Mouse (Mus musculus): ENCODE measurements at regions not wholly inside any gene's neighbourhood (a gene's known extent, or its start where the extent isn't known, plus 50 kb on each side); places are given as distances from the start of the nearest gene placed in this dataset.

DNA sequence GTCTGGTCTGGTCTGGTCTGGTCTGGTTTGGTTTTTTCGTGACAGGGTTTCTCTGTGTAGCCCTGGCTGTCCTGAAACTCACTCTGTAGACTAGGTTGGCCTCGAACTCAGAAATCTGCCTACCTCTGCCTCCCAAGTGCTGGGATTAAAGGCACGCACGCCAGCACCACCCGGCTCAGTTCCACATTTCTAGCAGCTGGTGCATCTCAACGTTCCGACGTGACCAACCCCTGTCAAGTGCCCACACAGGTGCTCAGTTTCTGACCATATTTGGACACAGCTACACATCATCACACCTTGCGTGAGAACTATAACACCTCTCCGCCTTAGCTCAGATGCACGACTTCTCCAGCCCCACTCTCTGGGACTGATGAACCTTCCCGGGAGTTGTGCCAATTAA lies 304.4 kb downstream of the Lrig3 start:
- peaks cover 4% of the 10 kb centered on the region for H3K9me3 ChIP-seq (replicated peaks; ENCODE audit: control insufficient read depth, insufficient read depth, low read length, poor library complexity, severe bottlenecking)
- TF ChIP-seq EP300 (IDR thresholded peaks at IDR 0.05; ENCODE audit: insufficient read depth, low read depth, low read length) (no peak), POLR2A (IDR thresholded peaks at IDR 0.05; ENCODE audit: insufficient read depth, low read length) (no peak), CTCF (IDR thresholded peaks at IDR 0.05; ENCODE audit: low read depth, low read length) (no peak)
- H3K27me3 ChIP-seq (ENCODE audit: control insufficient read depth, insufficient read depth, low read length, poor library complexity, severe bottlenecking), result no peaks in the 10 kb centered on the region
- no peak overlapping the region for H3K4me3 ChIP-seq (ENCODE audit: low read depth, low read length)
- H3K4me1 ChIP-seq (ENCODE audit: control insufficient read depth, insufficient read depth, low read length), result no peaks in the 10 kb centered on the region
- no peaks in the 10 kb centered on the region for H3K36me3 ChIP-seq (ENCODE audit: control insufficient read depth, insufficient read depth, low read length, poor library complexity, severe bottlenecking)
- H3K9ac ChIP-seq (ENCODE audit: low read depth, poor library complexity, severe bottlenecking), result no peak overlapping the region
- H3K27ac ChIP-seq (ENCODE audit: insufficient read depth, low read length), result no peak overlapping the region

DNA sequence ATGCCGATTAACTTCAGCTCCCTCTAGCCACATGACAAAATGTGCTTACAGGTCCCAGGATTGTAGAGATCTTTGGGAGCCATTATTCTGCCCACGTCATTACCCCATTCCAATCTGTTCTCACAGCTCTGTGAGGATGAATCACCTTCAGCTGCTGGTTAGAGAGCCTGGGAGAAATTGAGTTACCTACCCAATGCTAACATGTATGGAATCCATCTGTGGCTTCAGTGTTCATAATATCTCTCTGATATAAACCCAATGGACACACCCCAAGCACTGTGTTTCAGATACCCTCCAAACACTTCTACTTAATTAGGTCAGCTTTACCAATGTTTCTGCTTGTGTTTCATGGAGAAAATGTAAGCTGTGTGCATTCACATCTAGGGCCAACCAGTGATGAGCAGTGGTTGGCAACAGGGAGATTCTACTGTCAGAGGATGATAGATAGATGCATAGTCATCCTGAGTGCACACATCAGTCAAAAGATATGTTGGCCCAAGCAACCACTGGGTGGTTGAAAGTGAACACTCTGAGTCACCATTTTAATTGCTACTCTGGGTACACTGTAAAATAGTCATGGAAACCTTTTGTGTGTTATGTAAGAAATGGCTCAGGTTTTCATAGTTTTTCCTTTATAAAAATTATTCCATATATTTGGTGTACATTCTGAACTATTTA lies 301.5 kb downstream of the Lrig3 start:
- no peak overlapping the region for H3K27ac ChIP-seq (ENCODE audit: insufficient read depth, low read length)
- no peak for TF ChIP-seq EP300 (IDR thresholded peaks at IDR 0.05; ENCODE audit: insufficient read depth, low read depth, low read length)

DNA sequence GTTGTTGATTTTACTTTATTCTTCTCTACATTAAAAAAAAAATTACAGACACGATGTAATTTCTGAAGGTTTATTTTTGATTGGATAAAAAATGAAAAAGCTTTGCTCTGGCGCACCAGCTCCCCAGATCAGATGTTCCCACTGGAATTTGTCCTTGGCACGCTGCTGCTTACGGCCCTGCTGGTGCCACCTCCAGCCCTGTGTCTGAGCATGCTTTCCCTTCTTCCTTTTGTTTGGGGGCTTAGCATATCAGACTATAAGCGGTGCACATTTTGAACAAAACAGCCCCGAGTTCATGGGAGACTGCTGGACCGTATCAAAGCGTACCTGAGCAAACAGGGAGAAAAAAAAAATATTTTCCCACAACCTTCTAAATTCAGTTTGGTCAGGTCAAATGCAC lies 291.2 kb downstream of the Lrig3 start:
- Histone ChIP-seq H3K27me3 (ENCODE audit: control insufficient read depth, insufficient read depth, low read length, poor library complexity, severe bottlenecking) (no peaks in the 10 kb centered on the region), H3K36me3 (ENCODE audit: control insufficient read depth, insufficient read depth, low read length, poor library complexity, severe bottlenecking) (no peaks in the 10 kb centered on the region), H3K9ac (ENCODE audit: low read depth, poor library complexity, severe bottlenecking) (no peak overlapping the region), H3K4me1 (ENCODE audit: control insufficient read depth, insufficient read depth, low read length) (no peaks in the 10 kb centered on the region), H3K4me3 (ENCODE audit: low read depth, low read length) (no peak overlapping the region), H3K27ac (ENCODE audit: insufficient read depth, low read length) (no peak overlapping the region), H3K9me3 (replicated peaks; ENCODE audit: control insufficient read depth, insufficient read depth, low read length, poor library complexity, severe bottlenecking) (peaks cover 2% of the 10 kb centered on the region; the same call in 1 of the 2 replicates)
- TF ChIP-seq POLR2A (IDR thresholded peaks at IDR 0.05; ENCODE audit: insufficient read depth, low read length) (no peak), CTCF (IDR thresholded peaks at IDR 0.05; ENCODE audit: low read depth, low read length) (no peak), EP300 (IDR thresholded peaks at IDR 0.05; ENCODE audit: insufficient read depth, low read depth, low read length) (no peak)

More for the DNA sequence above, 301.5 kb downstream of the Lrig3 start:
- H3K9me3 ChIP-seq (replicated peaks; ENCODE audit: control insufficient read depth, insufficient read depth, low read length, poor library complexity, severe bottlenecking), result peaks cover 4% of the 10 kb centered on the region
- H3K4me3 ChIP-seq (ENCODE audit: low read depth, low read length), result no peak overlapping the region
- H3K4me1 ChIP-seq (ENCODE audit: control insufficient read depth, insufficient read depth, low read length), result no peaks in the 10 kb centered on the region
- H3K36me3 ChIP-seq (ENCODE audit: control insufficient read depth, insufficient read depth, low read length, poor library complexity, severe bottlenecking), result no peaks in the 10 kb centered on the region
- H3K9ac ChIP-seq (ENCODE audit: low read depth, poor library complexity, severe bottlenecking), result no peak overlapping the region
- H3K27me3 ChIP-seq (ENCODE audit: control insufficient read depth, insufficient read depth, low read length, poor library complexity, severe bottlenecking), result no peaks in the 10 kb centered on the region

DNA sequence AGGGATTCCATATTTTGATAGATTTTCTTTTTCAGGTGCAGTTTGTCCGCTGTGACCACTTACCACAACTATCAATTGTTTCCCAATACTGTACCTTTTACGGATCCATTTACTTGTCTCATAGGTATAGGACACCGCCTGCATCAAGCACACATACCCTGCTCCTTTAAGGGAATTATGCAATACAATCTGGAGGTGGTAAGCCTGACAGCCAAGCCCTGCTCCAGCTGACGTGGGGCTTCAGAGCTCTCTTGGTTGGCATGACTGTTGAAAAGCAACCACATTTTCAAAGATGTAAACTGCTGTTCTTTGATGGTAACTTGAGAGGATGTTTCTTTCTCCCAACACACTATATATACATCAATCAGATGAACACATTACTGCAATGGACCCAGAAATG lies 288.2 kb downstream of the Lrig3 start:
- Histone ChIP-seq H3K27ac (ENCODE audit: insufficient read depth, low read length) (no peak overlapping the region), H3K4me3 (ENCODE audit: low read depth, low read length) (no peak overlapping the region), H3K27me3 (ENCODE audit: control insufficient read depth, insufficient read depth, low read length, poor library complexity, severe bottlenecking) (no peaks in the 10 kb centered on the region), H3K4me1 (ENCODE audit: control insufficient read depth, insufficient read depth, low read length) (no peaks in the 10 kb centered on the region), H3K9ac (ENCODE audit: low read depth, poor library complexity, severe bottlenecking) (no peak overlapping the region), H3K9me3 (replicated peaks; ENCODE audit: control insufficient read depth, insufficient read depth, low read length, poor library complexity, severe bottlenecking) (no peaks in the 10 kb centered on the region), H3K36me3 (ENCODE audit: control insufficient read depth, insufficient read depth, low read length, poor library complexity, severe bottlenecking) (no peaks in the 10 kb centered on the region)
- no peak for TF ChIP-seq POLR2A (IDR thresholded peaks at IDR 0.05; ENCODE audit: insufficient read depth, low read length)
- TF ChIP-seq CTCF (IDR thresholded peaks at IDR 0.05; ENCODE audit: low read depth, low read length), result no peak

DNA sequence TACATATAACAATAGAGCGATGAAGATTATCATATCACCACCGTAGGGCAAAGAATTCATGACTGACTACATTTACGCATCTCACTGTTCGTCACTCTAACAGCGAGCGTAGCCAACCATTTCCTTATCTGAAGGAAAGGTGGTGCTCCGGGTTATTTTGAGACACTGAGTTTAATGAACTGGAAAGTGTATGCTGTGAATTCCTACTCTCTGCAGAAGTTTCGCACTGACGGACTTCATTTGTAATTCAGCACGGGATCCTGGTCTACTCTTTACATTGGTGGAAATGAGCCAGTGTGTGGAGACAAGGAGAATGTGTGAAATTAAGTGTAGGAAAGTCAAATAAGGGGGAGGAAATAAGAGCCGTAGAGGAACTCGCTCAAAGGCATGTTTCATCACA lies 283.2 kb downstream of the Lrig3 start:
- no peak overlapping the region for H3K27ac ChIP-seq (ENCODE audit: insufficient read depth, low read length)
- no peak overlapping the region for H3K4me3 ChIP-seq (ENCODE audit: low read depth, low read length)
- no peaks in the 10 kb centered on the region for H3K27me3 ChIP-seq (ENCODE audit: control insufficient read depth, insufficient read depth, low read length, poor library complexity, severe bottlenecking)

DNA sequence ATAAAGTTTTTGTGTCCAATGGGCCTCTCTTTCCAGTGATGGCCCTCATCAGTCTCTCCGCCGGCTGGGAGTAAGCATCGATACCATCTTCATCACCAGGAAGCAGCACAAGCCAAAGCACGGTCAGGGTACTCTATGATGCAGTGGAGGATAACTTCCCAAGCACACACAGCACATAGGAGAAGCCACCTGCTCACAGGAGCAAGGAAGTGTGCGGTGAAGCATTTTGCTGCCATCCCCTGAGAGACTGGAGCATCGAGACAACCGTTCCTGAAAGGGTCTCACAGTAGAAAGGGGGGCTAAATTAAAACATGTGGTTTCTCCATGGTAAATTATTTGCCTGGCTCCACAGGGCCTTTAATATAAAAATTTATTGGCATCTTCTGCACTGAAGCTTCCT lies 277.1 kb downstream of the Lrig3 start:
- Histone ChIP-seq H3K4me3 (ENCODE audit: low read depth, low read length) (no peak overlapping the region), H3K9ac (ENCODE audit: low read depth, poor library complexity, severe bottlenecking) (no peak overlapping the region), H3K27ac (ENCODE audit: insufficient read depth, low read length) (no peak overlapping the region), H3K36me3 (ENCODE audit: control insufficient read depth, insufficient read depth, low read length, poor library complexity, severe bottlenecking) (no peaks in the 10 kb centered on the region), H3K9me3 (replicated peaks; ENCODE audit: control insufficient read depth, insufficient read depth, low read length, poor library complexity, severe bottlenecking) (no peaks in the 10 kb centered on the region), H3K27me3 (ENCODE audit: control insufficient read depth, insufficient read depth, low read length, poor library complexity, severe bottlenecking) (no peaks in the 10 kb centered on the region), H3K4me1 (ENCODE audit: control insufficient read depth, insufficient read depth, low read length) (no peaks in the 10 kb centered on the region)
- TF ChIP-seq CTCF (IDR thresholded peaks at IDR 0.05; ENCODE audit: low read depth, low read length) (no peak), EP300 (IDR thresholded peaks at IDR 0.05; ENCODE audit: insufficient read depth, low read depth, low read length) (no peak), POLR2A (IDR thresholded peaks at IDR 0.05; ENCODE audit: insufficient read depth, low read length) (no peak)

More for the DNA sequence above, 283.2 kb downstream of the Lrig3 start:
- H3K9me3 ChIP-seq (replicated peaks; ENCODE audit: control insufficient read depth, insufficient read depth, low read length, poor library complexity, severe bottlenecking), result no peaks in the 10 kb centered on the region
- no peaks in the 10 kb centered on the region for H3K4me1 ChIP-seq (ENCODE audit: control insufficient read depth, insufficient read depth, low read length)
- no peak for TF ChIP-seq CTCF (IDR thresholded peaks at IDR 0.05; ENCODE audit: low read depth, low read length)
- no peak for TF ChIP-seq POLR2A (IDR thresholded peaks at IDR 0.05; ENCODE audit: insufficient read depth, low read length)
- H3K36me3 ChIP-seq (ENCODE audit: control insufficient read depth, insufficient read depth, low read length, poor library complexity, severe bottlenecking), result no peaks in the 10 kb centered on the region
- H3K9ac ChIP-seq (ENCODE audit: low read depth, poor library complexity, severe bottlenecking), result no peak overlapping the region
